Mouse (Mus musculus) intestine, postnatal 0 days (tissue): ENCODE measurements around the gene Styx. TPM values are rescaled to one million over a fixed set of nuclear protein-coding genes. Genes with fewer than 3 reads are reported as not detected.
"Not testable (repeated sequence)": the region's sequence is repeated elsewhere in the genome, so short reads cannot be mapped to it uniquely, and the experiment has no call there.

Source experiments
- ATAC-seq: fragments of 200-750 bp; cut with Nextera tagmentation; 2 replicates; pipeline ENCODE4 v1.8.0; 2017; ENCODE audit warnings: mild to moderate bottlenecking, moderate TSS enrichment, moderate library complexity
- H3K27ac ChIP-seq: fragments of 300-500 bp; sonication (generic); 2 replicates; pipeline ENCODE4 v1.5.1; 2014; ENCODE audit warnings: mild to moderate bottlenecking, low read depth, low read length, moderate library complexity
- H3K27me3 ChIP-seq: fragments of 300-500 bp; sonication (generic); replicated peaks from 2 replicates; pipeline ENCODE4 v1.6.1; 2014; ENCODE audit warnings: low read length, mixed read lengths; ENCODE audit not compliant: control insufficient read depth, insufficient read depth
- H3K36me3 ChIP-seq: fragments of 300-500 bp; sonication (generic); 2 replicates; pipeline ENCODE4 v1.6.1; 2014; ENCODE audit warnings: mild to moderate bottlenecking, moderate library complexity; ENCODE audit not compliant: control insufficient read depth, insufficient read depth
- H3K4me1 ChIP-seq: fragments of 300-500 bp; sonication (generic); replicated peaks from 2 replicates; pipeline ENCODE4 v1.6.1; 2014; ENCODE audit warnings: antibody characterized with exemption, low read length, mixed read lengths; ENCODE audit not compliant: control insufficient read depth, insufficient read depth
- H3K4me2 ChIP-seq: fragments of 300-500 bp; sonication (generic); replicated peaks from 2 replicates; pipeline ENCODE4 v1.6.1; 2014; ENCODE audit warnings: low read depth, mild to moderate bottlenecking, moderate library complexity
- H3K4me3 ChIP-seq: fragments of 300-500 bp; sonication (generic); 2 replicates; pipeline ENCODE4 v1.5.1; 2014; ENCODE audit warnings: low read depth, low read length
- H3K9ac ChIP-seq: fragments of 300-500 bp; sonication (generic); 2 replicates; pipeline ENCODE4 v1.6.1; 2014; ENCODE audit warnings: mild to moderate bottlenecking, low read depth, low read length
- H3K9me3 ChIP-seq: fragments of 300-500 bp; sonication (generic); 2 replicates; pipeline ENCODE4 v1.6.1; 2016; ENCODE audit warnings: mixed run types; ENCODE audit not compliant: control insufficient read depth
- CTCF ChIP-seq: sonication (generic); IDR thresholded peaks from 2 replicates; pipeline ENCODE4 v1.5.1; 2016; ENCODE audit warnings: low read depth, mild to moderate bottlenecking, control low read depth, antibody characterized with exemption, moderate library complexity
- WGBS: fragments of 180-500 bp; shearing (Covaris S2); extraction: QIAGEN DNeasy Blood & Tissue Kit; methylation state at CpG from one replicate; pipeline ENCODE4 v1.1.7; 2014; 5-methylcytosine and 5-hydroxymethylcytosine counted together
- polyA plus RNA-seq: library from polyadenylated mRNA; unstranded; fragments of >200 nt; fragmentation: Nextera tagmentation; extraction: Ambion mirVana; gene quantifications from 2 replicates; pipeline ENCODE4 v1.2.1, GENCODE M21; 2015

Styx gene
- polyA plus RNA-seq, 1 experiment from 2014 or later: 40.1 TPM

DNA sequence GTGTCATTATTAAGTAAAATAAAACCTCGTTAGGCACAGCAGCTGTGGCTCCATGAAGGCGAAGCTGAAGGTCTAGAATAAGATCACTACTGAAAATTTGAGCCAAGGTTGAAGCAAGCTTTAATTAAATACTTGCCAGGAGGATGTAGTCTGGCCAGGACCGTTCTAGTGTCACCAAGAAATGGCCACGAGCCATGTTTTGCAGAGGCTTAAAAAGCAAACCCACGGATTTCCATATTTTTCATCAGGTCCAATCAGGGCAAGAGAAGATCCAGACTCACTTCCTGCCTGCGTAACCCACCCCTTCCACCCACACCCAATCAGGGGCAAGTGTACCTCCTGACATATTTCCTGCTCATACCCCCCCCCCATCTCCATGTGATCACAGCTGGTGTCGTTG, 52.8 kb downstream of the Styx start:
- WGBS: 79% methylated on average over 7 of the region's 7 CpGs
- Histone ChIP-seq H3K27ac (no peak overlapping the region), H3K4me2 (no peak overlapping the region), H3K27me3 (no peaks in the 10 kb centered on the region), H3K9me3 (no peaks in the 10 kb centered on the region), H3K9ac (no peak overlapping the region), H3K36me3 (no peaks in the 10 kb centered on the region), H3K4me1 (no peaks in the 10 kb centered on the region), H3K4me3 (no peak overlapping the region)
- no peak for ATAC-seq
- TF ChIP-seq CTCF: no peak

GRCm38 (mm10) chr14:45404813-45405212, 53.9 kb downstream of the Styx start, which contains the start of gene Gnpnat1:
TSS of gene Gnpnat1 (minus strand) at chr14:45404913.
- H3K9ac ChIP-seq, ATAC-seq, H3K4me1 ChIP-seq, H3K36me3 ChIP-seq, H3K9me3 ChIP-seq, H3K4me3 ChIP-seq, H3K27ac ChIP-seq, H3K27me3 ChIP-seq, H3K4me2 ChIP-seq: not testable (repeated sequence)
- 70% methylated on average over 2 of the region's 3 CpGs for WGBS

DNA sequence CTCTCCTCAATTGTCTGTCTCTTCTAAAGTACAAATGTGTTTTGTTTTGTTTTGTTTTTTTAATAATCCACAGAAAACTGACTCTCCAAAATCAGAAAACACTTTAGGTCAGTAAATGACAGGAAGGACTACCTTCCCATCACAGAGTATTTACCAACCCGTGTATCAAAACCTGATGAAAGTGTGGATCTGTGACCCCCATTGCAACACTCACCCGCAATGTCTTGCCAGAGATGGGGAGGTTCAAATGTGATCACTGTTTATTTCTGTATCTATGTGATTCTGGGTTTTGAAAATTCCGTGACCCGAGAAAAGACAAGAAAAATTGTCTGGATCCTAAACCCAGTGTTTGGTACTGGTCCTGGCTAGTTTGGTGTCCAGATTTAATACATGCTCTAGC, 65.4 kb downstream of the Styx start:
- Histone ChIP-seq H3K36me3 (no peaks in the 10 kb centered on the region), H3K9ac (no peak overlapping the region), H3K27ac (no peak overlapping the region), H3K4me1 (no peaks in the 10 kb centered on the region), H3K27me3 (no peaks in the 10 kb centered on the region), H3K9me3 (no peaks in the 10 kb centered on the region), H3K4me3 (no peak overlapping the region), H3K4me2 (no peak overlapping the region)
- no peak for TF ChIP-seq CTCF
- no peak for ATAC-seq
- WGBS: 90% methylated on average over 4 of the region's 4 CpGs

- Histone ChIP-seq H3K4me1 (no peaks in the 10 kb centered on the region), H3K36me3 (no peaks in the 10 kb centered on the region), H3K27ac (no peak overlapping the region), H3K27me3 (no peaks in the 10 kb centered on the region), H3K9me3 (no peaks in the 10 kb centered on the region), H3K9ac (no peak overlapping the region), H3K4me3 (no peak overlapping the region), H3K4me2 (no peak overlapping the region)
- TF ChIP-seq CTCF: no peak
- no peak for ATAC-seq
- 67% methylated on average over 3 of the region's 3 CpGs for WGBS
Observed at GRCm38 (mm10) chr14:45418553-45418952, 67.7 kb downstream of the Styx start.

DNA sequence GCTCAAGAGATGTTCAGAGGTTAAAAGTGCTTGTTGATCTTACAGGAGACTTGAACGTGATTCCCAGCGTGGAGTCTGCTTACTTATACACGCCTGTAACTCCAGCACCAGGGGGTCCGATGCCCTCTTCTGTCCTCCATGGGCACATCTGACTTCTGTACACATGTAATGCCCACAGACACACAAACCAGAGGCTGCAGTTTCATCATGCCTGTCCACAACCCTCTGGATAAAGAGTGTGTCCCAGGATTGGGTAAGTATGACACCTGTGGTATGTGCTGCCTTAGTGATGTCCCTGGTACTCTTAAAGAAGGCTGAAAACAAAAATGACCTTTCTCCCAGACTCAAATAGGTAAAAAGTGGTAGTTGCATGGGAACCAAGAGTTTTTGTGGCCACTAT, 68.4 kb downstream of the Styx start:
- no peak overlapping the region for H3K4me2 ChIP-seq
- no peak overlapping the region for H3K27ac ChIP-seq
- ATAC-seq: no peak
- H3K9ac ChIP-seq: no peak overlapping the region
- no peaks in the 10 kb centered on the region for H3K36me3 ChIP-seq
- H3K4me3 ChIP-seq: no peak overlapping the region
- TF ChIP-seq CTCF: no peak
- no peaks in the 10 kb centered on the region for H3K9me3 ChIP-seq
- no peaks in the 10 kb centered on the region for H3K27me3 ChIP-seq
- no peaks in the 10 kb centered on the region for H3K4me1 ChIP-seq
- WGBS: 71% methylated on average over 4 of the region's 4 CpGs

DNA sequence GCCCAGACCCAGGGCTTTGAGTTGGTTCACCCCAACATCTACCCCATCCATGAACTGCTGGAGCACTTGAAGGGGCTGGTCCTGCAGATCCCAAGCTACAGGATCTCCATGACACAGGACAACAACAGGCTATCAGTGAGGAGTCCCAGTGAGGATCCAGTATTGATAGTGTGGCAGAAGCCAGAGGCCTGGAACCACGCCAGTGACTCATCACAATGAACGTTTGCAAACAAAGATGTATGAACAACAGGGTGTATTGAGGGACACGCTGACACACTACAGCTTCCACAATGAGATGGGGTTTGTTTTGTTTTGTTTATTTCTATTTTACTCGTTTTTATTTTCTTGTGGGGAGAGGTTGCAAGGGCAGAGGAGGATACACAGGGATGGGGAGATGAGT, 71.5 kb downstream of the Styx start:
- H3K4me3 ChIP-seq: no peak overlapping the region
- no peak overlapping the region for H3K4me2 ChIP-seq
- H3K27me3 ChIP-seq: no peaks in the 10 kb centered on the region
- 55% methylated on average over 4 of the region's 4 CpGs for WGBS
- H3K9ac ChIP-seq: no peak overlapping the region
- H3K27ac ChIP-seq: no peak overlapping the region
- 0 out of 2 replicates have a peak, but pooled peaks cover 3% of the 10 kb centered on the region for H3K9me3 ChIP-seq
- no peak for TF ChIP-seq CTCF
- no peaks in the 10 kb centered on the region for H3K36me3 ChIP-seq
- H3K4me1 ChIP-seq: no peaks in the 10 kb centered on the region
- no peak for ATAC-seq

GRCm38 (mm10) chr14:45423220-45423619, 72.3 kb downstream of the Styx start:
- no peak overlapping the region for H3K4me3 ChIP-seq
- WGBS: 5% methylated on average over 5 of the region's 5 CpGs
- H3K4me1 ChIP-seq: no peaks in the 10 kb centered on the region
- H3K36me3 ChIP-seq: no peaks in the 10 kb centered on the region
- ATAC-seq: no peak
- peak; percentile 84 for TF ChIP-seq CTCF
- no peak overlapping the region for H3K9ac ChIP-seq
- H3K4me2 ChIP-seq: no peak overlapping the region
- no peak overlapping the region for H3K27ac ChIP-seq
- 0 out of 2 replicates have a peak, but pooled peaks cover 3% of the 10 kb centered on the region for H3K9me3 ChIP-seq
- H3K27me3 ChIP-seq: no peaks in the 10 kb centered on the region
